Mouse (Mus musculus) ES-Bruce4 (cell line): ENCODE data around the gene Ampd1.

Experiments used
- CTCF ChIP-seq: IDR thresholded peaks from one replicate; pipeline ENCODE4 v1.8.1; 2011; ENCODE audit warnings: low read depth, low read length
- EP300 ChIP-seq: IDR thresholded peaks from 2 replicates; pipeline ENCODE4 v1.6.1; 2011; ENCODE audit warnings: low read depth, low read length; ENCODE audit not compliant: insufficient read depth
- POLR2A ChIP-seq: IDR thresholded peaks from one replicate; pipeline ENCODE4 v1.8.1; 2011; ENCODE audit warnings: low read length; ENCODE audit not compliant: insufficient read depth

GRCm38 (mm10) chr3:103075871-103076270, 2.1 kb downstream of the Ampd1 start:
- TF ChIP-seq CTCF = no peak
- no peak for TF ChIP-seq EP300
- TF ChIP-seq POLR2A = no peak
